Mouse (Mus musculus) colon, adult 2 months (tissue): Measurements from ENCODE around the gene Slc37a2. TPM values are rescaled to one million over a fixed set of nuclear protein-coding genes. Genes with fewer than 3 reads are reported as not detected.

Experiments
- polyA plus RNA-seq: library from polyadenylated mRNA; depleted of rRNA; stranded (reverse); fragments of >200 nt; gene quantifications from 2 replicates; pipeline ENCODE4 v1.2.3, GENCODE M21; 2012; rRNA removed

The Slc37a2 gene
- 162 and 181 TPM in 2 replicates for polyA plus RNA-seq

DNA sequence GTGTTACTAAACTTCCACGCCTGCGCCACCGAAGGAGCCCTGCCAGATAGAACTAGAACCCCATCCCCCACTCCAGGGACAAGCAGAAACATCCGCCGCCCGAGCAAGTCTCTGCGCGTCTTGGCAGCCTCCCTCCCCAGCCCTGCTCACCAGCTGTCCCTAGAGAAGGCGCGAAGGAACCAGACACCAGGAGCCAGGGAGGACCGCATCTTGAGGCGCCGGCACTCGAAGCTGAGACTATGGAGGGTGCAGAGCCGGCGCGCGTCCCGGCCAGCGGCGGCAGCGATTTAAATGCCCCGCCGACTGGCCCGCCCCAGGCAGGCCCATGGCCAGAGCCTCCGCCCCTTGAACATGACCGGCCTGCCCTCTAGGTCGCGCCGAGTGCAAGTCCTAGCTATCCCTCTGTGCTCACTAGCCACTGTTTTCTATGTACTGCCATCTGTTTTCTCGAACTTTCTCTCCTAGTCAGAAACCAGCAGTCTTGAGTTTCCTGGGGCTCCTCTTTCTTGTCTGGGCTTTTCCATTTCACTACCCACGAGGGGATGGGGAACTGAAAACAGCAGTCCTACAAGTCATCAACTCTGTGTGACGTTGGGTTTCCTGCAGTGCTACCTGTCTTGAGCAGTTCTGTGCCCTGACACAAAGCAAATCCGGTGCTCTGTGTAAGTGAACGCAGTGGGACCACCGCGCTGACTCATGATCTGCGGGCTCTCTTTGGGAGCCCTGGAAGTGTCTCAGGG, at the start of gene Slc37a2:
TSS of gene Slc37a2 (minus strand) at position 590 of the 740 bp plus-strand sequence.

DNA sequence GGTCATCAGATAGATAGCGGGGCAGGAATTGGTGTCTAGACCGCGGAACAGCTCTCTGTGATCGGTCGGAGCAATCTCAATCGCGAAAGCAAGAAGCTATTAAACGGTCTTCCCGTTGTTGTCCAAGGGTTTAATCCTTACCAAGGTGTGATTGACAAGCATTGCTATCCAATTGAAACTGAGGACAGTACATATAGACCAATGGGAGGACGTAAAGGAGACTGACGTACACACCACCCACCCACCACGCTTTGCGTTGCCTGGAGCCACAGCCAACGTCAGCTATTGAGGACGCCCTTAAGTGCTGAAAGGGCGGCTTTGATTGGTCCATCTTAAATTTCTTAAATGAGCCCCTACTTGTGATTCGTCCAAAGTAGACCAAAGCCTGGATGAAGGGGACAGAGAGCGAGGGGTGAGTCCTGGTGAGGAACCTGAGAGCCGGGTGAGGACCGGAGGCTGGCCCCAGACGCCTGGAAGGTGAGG, 47.6 kb downstream of the Slc37a2 start, which contains the start of gene Tmem218:
TSS of gene Tmem218 (plus strand) at position 295 of the 483 bp plus-strand sequence.

Other genes with a start within 250 kb of the Slc37a2 start
- 3.3 and 3.8 TPM in 2 replicates for gene Pknox2, start 108.3 kb downstream of the Slc37a2 start, polyA plus RNA-seq
- gene Tmem218, start 47.5 kb downstream of the Slc37a2 start, polyA plus RNA-seq = 1.7 and 1.8 TPM in 2 replicates
- gene Ccdc15, start 92.7 kb upstream of the Slc37a2 start, polyA plus RNA-seq = 1.1 and 1.5 TPM in 2 replicates
- 1.2 and 1.6 TPM in 2 replicates for gene Hepacam, start 111.6 kb upstream of the Slc37a2 start, polyA plus RNA-seq
- gene Robo4, start 146.2 kb upstream of the Slc37a2 start, polyA plus RNA-seq = 10.1 and 10.7 TPM in 2 replicates
- 0.36 and 0.94 TPM in 2 replicates for gene Robo3, start 177.5 kb upstream of the Slc37a2 start, polyA plus RNA-seq
- 18.0 and 19.3 TPM in 2 replicates for gene Msantd2, start 233.6 kb upstream of the Slc37a2 start, polyA plus RNA-seq